ENCODE assay signal across 8 mouse cellular contexts in genomic region chr14:29178695-29179396, GRCm38 (mm10).
DNase-seq lines count a peak whose midpoint lies in the region; ATAC-seq and TF ChIP-seq lines count a peak whose summit lies in the region.

No protein-coding gene starts in this region.

- no peaks in the 10 kb centered on the region for H3K9me3 ChIP-seq in hindbrain, embryonic 11.5 days (ENCODE audit: control insufficient read depth, low read length)
- H3K9me3 ChIP-seq in stomach, postnatal 0 days (ENCODE audit: control insufficient read depth, low read length): no peaks in the 10 kb centered on the region

- no peaks in the 10 kb centered on the region for H3K27me3 ChIP-seq in hindbrain, embryonic 11.5 days (ENCODE audit: control insufficient read depth, insufficient read depth, low read length)
- no peaks in the 10 kb centered on the region for H3K27me3 ChIP-seq in stomach, postnatal 0 days (ENCODE audit: control insufficient read depth, insufficient read depth, low read length)

- H3K4me1 ChIP-seq in hindbrain, embryonic 11.5 days (replicated peaks; ENCODE audit: control insufficient read depth, insufficient read depth, low read length): peaks cover 4% of the 10 kb centered on the region
- no peaks in the 10 kb centered on the region; the same call in 1 of the 2 replicates for H3K4me1 ChIP-seq in stomach, postnatal 0 days (replicated peaks; ENCODE audit: control insufficient read depth, insufficient read depth)

- no peak overlapping the region for H3K9ac ChIP-seq in hindbrain, embryonic 11.5 days (ENCODE audit: low read depth, low read length)
- H3K9ac ChIP-seq in stomach, postnatal 0 days (ENCODE audit: low read length): no peak overlapping the region

- peak; percentile 29 to 52 for DNase-seq in cerebellum, postnatal 10 days
- DNase-seq in embryo, embryonic 11.5 days (ENCODE audit: low read depth, low spot score): peak; percentile 22
- peak; percentile 67 for DNase-seq in hindbrain, embryonic 11.5 days (ENCODE audit: low spot score)
- DNase-seq in lung, postnatal 36 days: peak; percentile 12
- DNase-seq in stomach, postnatal 0 days (ENCODE audit: low spot score): peak; percentile 15
- DNase-seq in thymus, postnatal 0 days (ENCODE audit: low spot score): no peak

- no peak overlapping the region for H3K4me3 ChIP-seq in hindbrain, embryonic 11.5 days (ENCODE audit: low read depth, low read length)
- H3K4me3 ChIP-seq in stomach, postnatal 0 days (ENCODE audit: low read depth, low read length): no peak overlapping the region

- peak overlapping the region; percentile 37 for H3K27ac ChIP-seq in hindbrain, embryonic 11.5 days (ENCODE audit: low read depth, low read length)
- no peak overlapping the region for H3K27ac ChIP-seq in stomach, postnatal 0 days (replicated peaks)

- no peak for TF ChIP-seq EP300 in stomach, postnatal 0 days (optimal IDR thresholded peaks at IDR 0.05)

- no peak for TF ChIP-seq CTCF in stomach, postnatal 0 days (IDR thresholded peaks at IDR 0.05; ENCODE audit: low read depth)

- H3K4me2 ChIP-seq in hindbrain, embryonic 11.5 days (replicated peaks; ENCODE audit: low read depth, low read length): 0 out of 2 replicates have a peak overlapping the region, but pooled peaks have one; percentile 11
- H3K4me2 ChIP-seq in stomach, postnatal 0 days (replicated peaks; ENCODE audit: low read depth): no peak overlapping the region

- no peak for ATAC-seq in cerebellum, adult (ENCODE audit: insufficient number of reproducible peaks, low FRiP score, low TSS enrichment)
- peak; percentile 85 for ATAC-seq in hindbrain, embryonic 11.5 days (ENCODE audit: low FRiP score)
- no peak for ATAC-seq in stomach, postnatal 0 days (ENCODE audit: low FRiP score, low TSS enrichment)
- no peak for ATAC-seq in CD4-positive, CD25-positive, alpha-beta regulatory T cell, adult 4 months

- WGBS in hindbrain, embryonic 11.5 days: 10% methylated on average over 15 of the region's 15 CpGs
- 23% methylated on average over 15 of the region's 15 CpGs for WGBS in stomach, postnatal 0 days

- no peaks in the 10 kb centered on the region for H3K36me3 ChIP-seq in hindbrain, embryonic 11.5 days (ENCODE audit: control insufficient read depth, insufficient read depth, low read length)
- H3K36me3 ChIP-seq in stomach, postnatal 0 days (ENCODE audit: control insufficient read depth, insufficient read depth, low read length): no peaks in the 10 kb centered on the region
